Mouse (Mus musculus): Measurements from ENCODE around the gene Map3k6.

GRCm38 (mm10) chr4:133299701-133300100, 59.1 kb downstream of the Map3k6 start:
- TF ChIP-seq CTCF (IDR thresholded peaks at IDR 0.05; ENCODE audit: borderline replicate concordance, extremely low read depth, insufficient read depth, insufficient read length) (no peak), POLR2A (IDR thresholded peaks at IDR 0.05; ENCODE audit: borderline replicate concordance, extremely low read depth, insufficient read depth, insufficient read length, poor library complexity, severe bottlenecking) (no peak)
